Mouse (Mus musculus): ENCODE measurements around the gene 1700022I11Rik. TPM values are rescaled to one million over a fixed set of nuclear protein-coding genes. Genes with fewer than 3 reads are reported as not detected.
A peak's percentile ranks its signal among the peaks of the same experiment; 100 is the strongest.

The 1700022I11Rik gene
- polyA plus RNA-seq, 1 experiment from 2014 or later, result 0.56 TPM

GRCm38 (mm10) chr4:42933630-42934029 lies 35.8 kb upstream of the 1700022I11Rik start:
- no peaks in the 10 kb centered on the region for H3K27me3 ChIP-seq (ENCODE audit: control insufficient read depth, insufficient read depth, low read length)
- no peak for ATAC-seq (ENCODE audit: insufficient read depth, low FRiP score, low TSS enrichment)
- H3K4me2 ChIP-seq (ENCODE audit: low read depth), result peak overlapping the region; percentile 4
- H3K4me3 ChIP-seq (ENCODE audit: low read depth, low read length), result no peak overlapping the region
- H3K27ac ChIP-seq (ENCODE audit: low read depth, low read length), result no peak overlapping the region
- H3K9ac ChIP-seq (ENCODE audit: low read length), result 0 out of 2 replicates have a peak overlapping the region, but pooled peaks have one; percentile 33
- 11% methylated on average over 22 of the region's 22 CpGs for WGBS
- H3K36me3 ChIP-seq (ENCODE audit: control insufficient read depth, insufficient read depth, low read length), result no peaks in the 10 kb centered on the region
- peak; percentile 70 for DNase-seq (ENCODE audit: low spot score)
- H3K9me3 ChIP-seq (ENCODE audit: control insufficient read depth, low read length), result no peaks in the 10 kb centered on the region
- no peaks in the 10 kb centered on the region for H3K4me1 ChIP-seq (ENCODE audit: control insufficient read depth, insufficient read depth, low read length)

- ATAC-seq (ENCODE audit: insufficient read depth, low FRiP score, low TSS enrichment) (no peak), DNase-seq (ENCODE audit: low spot score) (no peak)
- 81% methylated on average over 7 of the region's 7 CpGs for WGBS
- Histone ChIP-seq H3K36me3 (ENCODE audit: control insufficient read depth, insufficient read depth, low read length) (no peaks in the 10 kb centered on the region), H3K4me2 (ENCODE audit: low read depth) (no peak overlapping the region), H3K27ac (ENCODE audit: low read depth, low read length) (no peak overlapping the region), H3K9me3 (ENCODE audit: control insufficient read depth, low read length) (no peaks in the 10 kb centered on the region), H3K4me3 (ENCODE audit: low read depth, low read length) (no peak overlapping the region), H3K27me3 (ENCODE audit: control insufficient read depth, insufficient read depth, low read length) (no peaks in the 10 kb centered on the region), H3K4me1 (ENCODE audit: control insufficient read depth, insufficient read depth, low read length) (peaks cover 4% of the 10 kb centered on the region), H3K9ac (ENCODE audit: low read length) (no peak overlapping the region)
Measured at GRCm38 (mm10) chr4:42941396-42941795, 28.0 kb upstream of the 1700022I11Rik start.

GRCm38 (mm10) chr4:42943341-42943740 lies 26.1 kb upstream of the 1700022I11Rik start:
- Histone ChIP-seq H3K4me1 (ENCODE audit: control insufficient read depth, insufficient read depth, low read length) (peaks cover 10% of the 10 kb centered on the region), H3K4me3 (ENCODE audit: low read depth, low read length) (no peak overlapping the region), H3K4me2 (ENCODE audit: low read depth) (no peak overlapping the region), H3K36me3 (ENCODE audit: control insufficient read depth, insufficient read depth, low read length) (no peaks in the 10 kb centered on the region), H3K9ac (ENCODE audit: low read length) (no peak overlapping the region), H3K27me3 (ENCODE audit: control insufficient read depth, insufficient read depth, low read length) (0 out of 2 replicates have a peak, but pooled peaks cover 2% of the 10 kb centered on the region), H3K9me3 (ENCODE audit: control insufficient read depth, low read length) (no peaks in the 10 kb centered on the region), H3K27ac (ENCODE audit: low read depth, low read length) (no peak overlapping the region)
- WGBS, result 83% methylated on average over 5 of the region's 5 CpGs
- no peak for DNase-seq (ENCODE audit: low spot score)
- ATAC-seq (ENCODE audit: insufficient read depth, low FRiP score, low TSS enrichment), result no peak

- H3K4me3 ChIP-seq (ENCODE audit: low read depth, low read length), result no peak overlapping the region
- no peak overlapping the region for H3K9ac ChIP-seq (ENCODE audit: low read length)
- WGBS, result 85% methylated on average over 9 of the region's 9 CpGs
- peaks cover 10% of the 10 kb centered on the region for H3K4me1 ChIP-seq (ENCODE audit: control insufficient read depth, insufficient read depth, low read length)
- no peak overlapping the region for H3K27ac ChIP-seq (ENCODE audit: low read depth, low read length)
- no peaks in the 10 kb centered on the region for H3K36me3 ChIP-seq (ENCODE audit: control insufficient read depth, insufficient read depth, low read length)
- no peak overlapping the region for H3K4me2 ChIP-seq (ENCODE audit: low read depth)
- no peak for ATAC-seq (ENCODE audit: insufficient read depth, low FRiP score, low TSS enrichment)
- H3K27me3 ChIP-seq (ENCODE audit: control insufficient read depth, insufficient read depth, low read length), result 0 out of 2 replicates have a peak, but pooled peaks cover 2% of the 10 kb centered on the region
- no peak for DNase-seq (ENCODE audit: low spot score)
- H3K9me3 ChIP-seq (ENCODE audit: control insufficient read depth, low read length), result no peaks in the 10 kb centered on the region
Measured at GRCm38 (mm10) chr4:42944185-42944584, 25.2 kb upstream of the 1700022I11Rik start.

- Histone ChIP-seq H3K9ac (ENCODE audit: low read length) (no peak overlapping the region), H3K36me3 (ENCODE audit: control insufficient read depth, insufficient read depth, low read length) (no peaks in the 10 kb centered on the region), H3K9me3 (ENCODE audit: control insufficient read depth, low read length) (no peaks in the 10 kb centered on the region), H3K27ac (ENCODE audit: low read depth, low read length) (no peak overlapping the region), H3K4me3 (ENCODE audit: low read depth, low read length) (no peak overlapping the region), H3K27me3 (ENCODE audit: control insufficient read depth, insufficient read depth, low read length) (0 out of 2 replicates have a peak, but pooled peaks cover 2% of the 10 kb centered on the region), H3K4me1 (ENCODE audit: control insufficient read depth, insufficient read depth, low read length) (peaks cover 10% of the 10 kb centered on the region), H3K4me2 (ENCODE audit: low read depth) (no peak overlapping the region)
- no peak for DNase-seq (ENCODE audit: low spot score)
- ATAC-seq (ENCODE audit: insufficient read depth, low FRiP score, low TSS enrichment), result no peak
- WGBS, result 14% methylated on average over 6 of the region's 6 CpGs
Measured at GRCm38 (mm10) chr4:42945043-42945442, 24.4 kb upstream of the 1700022I11Rik start.

- 0 out of 2 replicates have a peak, but pooled peaks cover 2% of the 10 kb centered on the region for H3K27me3 ChIP-seq (ENCODE audit: control insufficient read depth, insufficient read depth, low read length)
- H3K36me3 ChIP-seq (ENCODE audit: control insufficient read depth, insufficient read depth, low read length), result no peaks in the 10 kb centered on the region
- H3K4me3 ChIP-seq (ENCODE audit: low read depth, low read length), result no peak overlapping the region
- H3K4me1 ChIP-seq (ENCODE audit: control insufficient read depth, insufficient read depth, low read length), result peaks cover 11% of the 10 kb centered on the region
- H3K4me2 ChIP-seq (ENCODE audit: low read depth), result no peak overlapping the region
- H3K9ac ChIP-seq (ENCODE audit: low read length), result no peak overlapping the region
- ATAC-seq (ENCODE audit: insufficient read depth, low FRiP score, low TSS enrichment) (no peak), DNase-seq (ENCODE audit: low spot score) (no peak)
- H3K9me3 ChIP-seq (ENCODE audit: control insufficient read depth, low read length), result no peaks in the 10 kb centered on the region
- H3K27ac ChIP-seq (ENCODE audit: low read depth, low read length), result no peak overlapping the region
- WGBS, result 91% methylated on average over 3 of the region's 3 CpGs
Measured at GRCm38 (mm10) chr4:42945445-42945844, 24.0 kb upstream of the 1700022I11Rik start.

GRCm38 (mm10) chr4:42945952-42946351 lies 23.5 kb upstream of the 1700022I11Rik start:
- 12% methylated on average over 5 of the region's 5 CpGs for WGBS
- peak; percentile 61 for DNase-seq (ENCODE audit: low spot score)
- H3K9me3 ChIP-seq (ENCODE audit: control insufficient read depth, low read length), result no peaks in the 10 kb centered on the region
- H3K4me3 ChIP-seq (ENCODE audit: low read depth, low read length), result no peak overlapping the region
- no peak overlapping the region for H3K27ac ChIP-seq (ENCODE audit: low read depth, low read length)
- ATAC-seq (ENCODE audit: insufficient read depth, low FRiP score, low TSS enrichment), result no peak
- 0 out of 2 replicates have a peak, but pooled peaks cover 2% of the 10 kb centered on the region for H3K27me3 ChIP-seq (ENCODE audit: control insufficient read depth, insufficient read depth, low read length)
- H3K9ac ChIP-seq (ENCODE audit: low read length), result no peak overlapping the region
- no peak overlapping the region for H3K4me2 ChIP-seq (ENCODE audit: low read depth)
- H3K4me1 ChIP-seq (ENCODE audit: control insufficient read depth, insufficient read depth, low read length), result peaks cover 15% of the 10 kb centered on the region
- no peaks in the 10 kb centered on the region for H3K36me3 ChIP-seq (ENCODE audit: control insufficient read depth, insufficient read depth, low read length)

GRCm38 (mm10) chr4:42946733-42947290 lies 22.6 kb upstream of the 1700022I11Rik start:
- no peak overlapping the region for H3K4me3 ChIP-seq (ENCODE audit: low read depth, low read length)
- H3K36me3 ChIP-seq (ENCODE audit: control insufficient read depth, insufficient read depth, low read length), result no peaks in the 10 kb centered on the region
- 51% methylated on average over 10 of the region's 10 CpGs for WGBS
- H3K27me3 ChIP-seq (ENCODE audit: control insufficient read depth, insufficient read depth, low read length), result 0 out of 2 replicates have a peak, but pooled peaks cover 2% of the 10 kb centered on the region
- ATAC-seq (ENCODE audit: insufficient read depth, low FRiP score, low TSS enrichment), result peak; percentile 20
- no peak overlapping the region for H3K9ac ChIP-seq (ENCODE audit: low read length)
- DNase-seq (ENCODE audit: low spot score), result peak; percentile 83
- H3K4me2 ChIP-seq (ENCODE audit: low read depth), result peak overlapping the region; percentile 6; the same call in 1 of the 2 replicates
- peaks cover 15% of the 10 kb centered on the region for H3K4me1 ChIP-seq (ENCODE audit: control insufficient read depth, insufficient read depth, low read length)
- H3K9me3 ChIP-seq (ENCODE audit: control insufficient read depth, low read length), result no peaks in the 10 kb centered on the region
- no peak overlapping the region for H3K27ac ChIP-seq (ENCODE audit: low read depth, low read length)

GRCm38 (mm10) chr4:42948527-42948926 lies 20.9 kb upstream of the 1700022I11Rik start:
- no peak overlapping the region for H3K4me2 ChIP-seq (ENCODE audit: low read depth)
- H3K36me3 ChIP-seq (ENCODE audit: control insufficient read depth, insufficient read depth, low read length), result peaks cover 2% of the 10 kb centered on the region; the same call in 1 of the 2 replicates
- 0 out of 2 replicates have a peak overlapping the region, but pooled peaks have one; percentile 24 for H3K27ac ChIP-seq (ENCODE audit: low read depth, low read length)
- ATAC-seq (ENCODE audit: insufficient read depth, low FRiP score, low TSS enrichment), result no peak
- WGBS, result 47% methylated on average over 13 of the region's 13 CpGs
- H3K9ac ChIP-seq (ENCODE audit: low read length), result no peak overlapping the region
- H3K9me3 ChIP-seq (ENCODE audit: control insufficient read depth, low read length), result no peaks in the 10 kb centered on the region
- H3K27me3 ChIP-seq (ENCODE audit: control insufficient read depth, insufficient read depth, low read length), result 0 out of 2 replicates have a peak, but pooled peaks cover 2% of the 10 kb centered on the region
- DNase-seq (ENCODE audit: low spot score), result no peak
- H3K4me1 ChIP-seq (ENCODE audit: control insufficient read depth, insufficient read depth, low read length), result peaks cover 25% of the 10 kb centered on the region
- H3K4me3 ChIP-seq (ENCODE audit: low read depth, low read length), result no peak overlapping the region

All from neural tube, embryonic 11.5 days (tissue).